Mouse (Mus musculus) ES-E14 (cell line): ENCODE results near the gene Csk. TPM values are rescaled to one million over a fixed set of nuclear protein-coding genes. Genes with fewer than 3 reads are reported as not detected.

Experiments
- DNase-seq: peaks from one replicate; pipeline ENCODE4 v3.0.0-alpha.2; 2013; ENCODE audit warnings: low read depth, low spot score
- H3K27ac ChIP-seq: 2 replicates; pipeline ENCODE4 v1.5.1; 2012; ENCODE audit warnings: low read depth, mild to moderate bottlenecking, low read length, moderate library complexity, mixed read lengths; ENCODE audit not compliant: poor library complexity, insufficient read depth, severe bottlenecking
- H3K36me3 ChIP-seq: 2 replicates; pipeline ENCODE4 v1.6.1; 2012; ENCODE audit warnings: mild to moderate bottlenecking, low read length, moderate library complexity, mixed read lengths; ENCODE audit not compliant: control insufficient read depth, poor library complexity, insufficient read depth, severe bottlenecking
- H3K4me1 ChIP-seq, 2 experiments: fragments of 150-350 bp in 1 of 2; sonication (generic) in 1 of 2; 2 replicates each; pipeline ENCODE4 v1.6.1; 2012; ENCODE audit warnings: low read length in 2 of 2, mild to moderate bottlenecking in 1 of 2, mixed read lengths in 1 of 2; ENCODE audit not compliant: control insufficient read depth in 2 of 2, insufficient read depth in 2 of 2, poor library complexity in 1 of 2
- H3K4me3 ChIP-seq, 2 experiments: fragments of 150-350 bp in 1 of 2; sonication (generic) in 1 of 2; 2 replicates each; pipeline ENCODE4 v1.5.1; 2012; ENCODE audit warnings: low read length in 2 of 2, low read depth in 1 of 2, mild to moderate bottlenecking in 1 of 2, mixed read lengths in 1 of 2; ENCODE audit not compliant: insufficient read depth in 1 of 2, poor library complexity in 1 of 2, severe bottlenecking in 1 of 2
- H3K9ac ChIP-seq: 2 replicates; pipeline ENCODE4 v1.6.1; 2012; ENCODE audit warnings: low read depth, mild to moderate bottlenecking, low read length, mixed read lengths; ENCODE audit not compliant: poor library complexity, insufficient read depth, severe bottlenecking
- H3K9me3 ChIP-seq: fragments of 150-350 bp; sonication (generic); 2 replicates; pipeline ENCODE4 v1.6.1; 2012; ENCODE audit warnings: low read depth, mild to moderate bottlenecking, low read length; ENCODE audit not compliant: control insufficient read depth, insufficient read depth
- CHD2 ChIP-seq: IDR thresholded peaks from 2 replicates; pipeline ENCODE4 v1.6.1; 2014; ENCODE audit warnings: mild to moderate bottlenecking, low read depth, low read length, inconsistent platforms
- HCFC1 ChIP-seq: IDR thresholded peaks from 2 replicates; pipeline ENCODE4 v1.6.1; 2012; ENCODE audit warnings: low read length, inconsistent platforms, borderline replicate concordance; ENCODE audit not compliant: insufficient read depth
- MAFK ChIP-seq: IDR thresholded peaks from 2 replicates; pipeline ENCODE4 v1.6.1; 2014; ENCODE audit warnings: mild to moderate bottlenecking, low read depth, low read length, inconsistent platforms; ENCODE audit not compliant: insufficient read depth
- ZC3H11A ChIP-seq: IDR thresholded peaks from 2 replicates; pipeline ENCODE4 v1.6.1; 2012; ENCODE audit warnings: low read depth, mild to moderate bottlenecking, inconsistent platforms, low read length, borderline replicate concordance
- ZNF384 ChIP-seq: IDR thresholded peaks from 2 replicates; pipeline ENCODE4 v1.6.1; 2012; ENCODE audit warnings: low read depth, low read length, inconsistent platforms
- in situ Hi-C, 2 experiments: fragments of 600-800 bp; cut with MboI; formaldehyde crosslinking; loops; one replicate each; pipeline ENCODE4 v1.15.1; 2025; ENCODE audit warnings: low sequenced_read_pairs in 2 of 2, inconsistent platforms in 1 of 2; ENCODE audit not compliant: unreplicated experiment in 2 of 2
- total RNA-seq: library from RNA; depleted of rRNA; stranded (reverse); fragments of 300-350 nt; gene quantifications from 2 replicates; pipeline ENCODE4 v1.2.3, GENCODE M21; 2012

Gene Csk
- total RNA-seq, 1 experiment: 32.2 TPM

DNA sequence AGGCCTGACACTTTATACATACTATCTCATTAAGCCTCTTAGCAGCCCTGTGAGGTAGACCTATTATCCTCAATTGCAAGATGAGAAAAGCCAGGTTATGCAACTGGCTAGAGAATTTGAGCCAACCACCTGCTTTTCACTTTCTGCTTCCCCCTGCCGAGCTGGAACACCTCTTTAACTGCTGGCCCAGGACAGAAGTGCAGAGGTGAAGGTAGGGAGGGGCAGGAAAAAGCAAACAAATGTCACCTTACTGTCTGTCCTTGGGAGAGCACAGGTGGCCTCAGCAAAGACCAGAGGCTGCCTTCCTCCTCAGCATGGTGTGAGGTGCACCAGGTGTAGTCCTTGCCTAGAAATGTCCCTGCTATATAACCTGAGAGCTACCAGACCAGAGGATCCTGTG, 14.8 kb upstream of the Csk start:
- H3K9me3 ChIP-seq: no peaks in the 10 kb centered on the region
- H3K36me3 ChIP-seq: no peaks in the 10 kb centered on the region
- in situ Hi-C loops: no loop called here
- no peak overlapping the region for H3K27ac ChIP-seq
- H3K4me1 ChIP-seq: peaks cover 0 to 2% of the 10 kb centered on the region in 2 experiments; a peak in 1 of 4 replicates
- H3K4me3 ChIP-seq: no peak overlapping the region
- no peak overlapping the region for H3K9ac ChIP-seq
- TF ChIP-seq CHD2 (no peak), MAFK (no peak), ZC3H11A (no peak), ZNF384 (no peak)
- no peak for DNase-seq

DNA sequence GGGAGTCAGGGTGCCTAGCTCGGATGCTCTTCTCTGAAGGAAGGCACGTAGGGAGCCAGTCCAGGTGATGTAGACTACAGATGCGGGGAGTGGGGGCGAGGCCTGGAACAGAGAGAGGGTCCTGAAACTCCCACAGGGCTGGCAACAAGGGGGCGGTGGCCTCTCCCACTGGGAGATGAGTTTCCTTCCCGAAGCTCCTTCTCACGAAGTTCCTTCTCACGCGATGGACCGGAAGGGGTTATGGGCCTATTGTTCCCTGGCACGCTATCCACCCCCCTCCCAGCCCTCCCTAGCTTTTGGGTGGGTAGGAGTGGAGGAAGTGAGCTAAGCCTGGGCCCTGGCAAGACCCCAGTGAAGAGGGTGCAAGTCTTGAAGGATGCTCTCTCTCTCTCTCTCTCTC, 14.4 kb upstream of the Csk start:
- H3K9ac ChIP-seq: no peak overlapping the region
- peaks cover 0 to 2% of the 10 kb centered on the region in 2 experiments; a peak in 1 of 4 replicates for H3K4me1 ChIP-seq
- H3K4me3 ChIP-seq: no peak overlapping the region
- TF ChIP-seq CHD2 (no peak), ZNF384 (no peak), ZC3H11A (no peak), HCFC1 (no peak), MAFK (no peak)
- H3K36me3 ChIP-seq: no peaks in the 10 kb centered on the region
- no peaks in the 10 kb centered on the region for H3K9me3 ChIP-seq
- H3K27ac ChIP-seq: no peak overlapping the region
- in situ Hi-C loops: no loop called here
- DNase-seq: no peak

DNA sequence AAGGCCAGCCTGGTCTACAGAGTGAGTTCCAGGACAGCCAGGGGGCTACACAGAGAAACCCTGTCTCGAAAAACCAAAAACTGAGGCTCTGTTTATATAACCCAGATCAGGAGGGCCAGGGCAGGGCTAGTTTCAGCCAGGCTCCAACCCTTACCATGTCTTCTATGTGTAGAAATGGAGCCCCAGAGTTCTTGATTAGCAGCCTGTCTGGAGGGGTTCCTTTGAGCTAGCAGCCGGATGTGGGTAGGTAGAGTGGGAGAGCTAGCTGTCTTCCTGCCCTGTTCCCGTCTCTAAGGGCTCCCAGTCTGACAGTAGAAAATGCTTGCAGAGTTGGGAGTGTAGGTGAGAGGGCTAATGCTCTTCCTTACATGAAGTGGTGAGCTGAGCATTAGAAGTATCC, 13.7 kb upstream of the Csk start:
- Histone ChIP-seq H3K9me3 (no peaks in the 10 kb centered on the region), H3K27ac (no peak overlapping the region), H3K4me1 (peaks cover 0 to 2% of the 10 kb centered on the region in 2 experiments; a peak in 1 of 4 replicates), H3K9ac (no peak overlapping the region), H3K4me3 (no peak overlapping the region), H3K36me3 (no peaks in the 10 kb centered on the region)
- in situ Hi-C loops: no loop called here
- TF ChIP-seq CHD2: no peak
- TF ChIP-seq HCFC1: no peak
- no peak for TF ChIP-seq ZNF384
- TF ChIP-seq MAFK: no peak
- no peak for TF ChIP-seq ZC3H11A
- no peak for DNase-seq

DNA sequence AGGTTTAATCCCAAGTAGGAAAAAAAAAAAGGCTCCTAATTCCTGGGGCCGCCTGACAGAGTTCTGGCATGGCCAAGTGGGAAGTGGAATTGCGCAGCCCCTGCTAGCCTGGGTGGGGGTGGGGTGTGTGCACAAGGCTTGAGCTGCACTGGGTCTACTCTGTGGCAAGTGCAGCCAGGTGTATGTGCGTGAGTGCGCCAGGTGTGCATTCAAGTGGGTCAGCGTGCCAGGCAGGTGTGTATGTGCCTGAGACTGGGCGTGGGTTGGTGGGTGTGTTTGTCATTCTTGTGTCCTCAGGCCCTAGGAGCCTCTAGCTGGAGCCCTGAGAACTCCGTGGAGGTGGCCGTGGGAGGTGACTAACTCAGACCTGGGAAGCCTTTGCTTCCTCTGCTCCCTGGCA, 13.1 kb upstream of the Csk start:
- H3K9me3 ChIP-seq: no peaks in the 10 kb centered on the region
- no peak for DNase-seq
- no peak overlapping the region for H3K27ac ChIP-seq
- H3K9ac ChIP-seq: no peak overlapping the region
- TF ChIP-seq ZNF384 (no peak), CHD2 (no peak), MAFK (no peak), HCFC1 (no peak), ZC3H11A (no peak)
- H3K36me3 ChIP-seq: no peaks in the 10 kb centered on the region
- peaks cover 0 to 2% of the 10 kb centered on the region in 2 experiments; a peak in 1 of 4 replicates for H3K4me1 ChIP-seq
- in situ Hi-C loops: no loop called here
- no peak overlapping the region for H3K4me3 ChIP-seq

DNA sequence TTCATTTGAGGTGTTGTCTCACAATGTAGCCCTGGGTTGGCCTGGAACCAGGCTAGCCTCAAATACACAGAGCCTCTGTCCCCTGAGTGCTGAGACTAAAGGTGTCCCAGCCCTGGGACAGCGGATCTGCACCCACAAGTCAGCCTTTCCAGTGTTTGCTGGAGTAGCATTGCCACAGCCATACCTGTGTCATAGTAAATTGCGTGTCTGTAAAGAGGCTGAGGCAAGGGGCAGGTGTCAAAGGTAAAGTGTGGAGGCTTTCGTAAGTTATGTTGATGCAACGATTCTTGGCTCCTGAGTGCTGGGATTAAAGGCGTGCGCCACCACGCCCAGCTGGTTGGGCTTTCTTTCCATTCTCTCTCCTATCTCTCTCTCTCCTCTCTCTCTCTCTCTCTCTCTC, 11.2 kb upstream of the Csk start:
- no peak overlapping the region for H3K4me3 ChIP-seq
- no peaks in the 10 kb centered on the region for H3K9me3 ChIP-seq
- TF ChIP-seq CHD2 (no peak), MAFK (no peak), ZC3H11A (no peak), HCFC1 (no peak), ZNF384 (no peak)
- H3K36me3 ChIP-seq: no peaks in the 10 kb centered on the region
- H3K27ac ChIP-seq: no peak overlapping the region
- no peak overlapping the region for H3K9ac ChIP-seq
- no peak for DNase-seq
- in situ Hi-C loops: no loop called here
- peaks cover 0 to 2% of the 10 kb centered on the region in 2 experiments; a peak in 1 of 4 replicates for H3K4me1 ChIP-seq
